Mouse (Mus musculus) heart, embryonic 10.5 days (tissue): ENCODE measurements around the gene Asb8. TPM values are rescaled to one million over a fixed set of nuclear protein-coding genes. Genes with fewer than 3 reads are reported as not detected.

ENCODE experiments used
- DNase-seq: peaks from one replicate; pipeline ENCODE4 v3.0.0-alpha.2; 2017; ENCODE audit warnings: low spot score
- H3K27ac ChIP-seq: fragments of 300-500 bp; sonication (generic); 2 replicates; pipeline ENCODE4 v1.5.1; 2016; ENCODE audit warnings: mild to moderate bottlenecking
- H3K27me3 ChIP-seq: fragments of 300-500 bp; sonication (generic); 2 replicates; pipeline ENCODE4 v1.6.1; 2016; ENCODE audit warnings: mild to moderate bottlenecking; ENCODE audit not compliant: poor library complexity, insufficient read depth, severe bottlenecking
- H3K36me3 ChIP-seq: fragments of 300-500 bp; sonication (generic); 2 replicates; pipeline ENCODE4 v1.6.1; 2016; ENCODE audit warnings: mild to moderate bottlenecking, moderate library complexity
- H3K4me1 ChIP-seq: fragments of 300-500 bp; sonication (generic); 2 replicates; pipeline ENCODE4 v1.6.1; 2016; ENCODE audit warnings: mild to moderate bottlenecking
- H3K4me3 ChIP-seq: fragments of 300-500 bp; sonication (generic); 2 replicates; pipeline ENCODE4 v1.5.1; 2016; ENCODE audit warnings: mild to moderate bottlenecking, moderate library complexity
- H3K9me3 ChIP-seq: fragments of 300-500 bp; sonication (generic); 2 replicates; pipeline ENCODE4 v1.6.1; 2016; ENCODE audit warnings: mild to moderate bottlenecking, moderate library complexity
- WGBS: fragments of 180-500 bp; shearing (Covaris S2); methylation state at CpG from one replicate; pipeline ENCODE4 v1.1.7; 2016; 5-methylcytosine and 5-hydroxymethylcytosine counted together
- polyA plus RNA-seq: library from polyadenylated mRNA; unstranded; fragments of >200 nt; fragmentation: Nextera tagmentation; extraction: Ambion mirVana; gene quantifications from 2 replicates; pipeline ENCODE4 v1.2.1, GENCODE M21; 2016

Gene Asb8
- polyA plus RNA-seq, 1 experiment from 2014 or later = 54.9 TPM

DNA sequence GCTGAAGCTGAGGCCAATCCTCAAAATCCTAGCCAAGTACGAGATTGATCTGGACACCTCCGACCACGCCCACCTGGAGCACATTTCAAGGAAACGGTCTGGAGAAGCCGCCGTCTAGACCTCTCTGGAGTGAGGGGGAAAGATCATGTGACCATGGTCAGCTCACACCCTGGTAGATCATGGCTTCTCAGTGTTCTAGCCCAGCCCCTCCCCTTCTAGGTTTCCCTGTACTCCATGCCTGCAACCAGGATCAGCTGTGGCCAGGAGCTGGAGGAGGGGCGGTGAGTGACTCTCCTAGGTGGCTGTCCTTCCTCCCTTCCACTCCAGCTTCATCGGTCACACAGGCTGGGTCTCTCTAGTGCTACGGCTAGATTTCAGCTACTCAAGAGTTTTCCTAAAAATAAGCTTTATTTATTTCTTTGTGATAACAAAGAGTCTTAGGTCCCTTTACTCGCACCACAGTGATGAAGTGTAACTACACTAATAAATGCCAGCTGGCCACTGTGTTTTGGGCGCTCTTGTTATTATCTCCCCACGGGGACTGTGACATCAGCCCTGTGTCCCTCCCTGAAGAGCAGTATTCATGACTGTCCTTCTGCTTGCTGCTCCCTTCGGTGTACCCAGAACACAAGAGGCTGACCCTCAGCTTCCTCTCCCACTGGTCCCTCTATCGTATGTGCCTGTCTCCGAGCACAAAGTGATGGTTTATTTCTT, 33.3 kb downstream of the Asb8 start:
- H3K4me3 ChIP-seq = no peak overlapping the region
- 0 out of 2 replicates have a peak, but pooled peaks cover 7% of the 10 kb centered on the region for H3K4me1 ChIP-seq
- DNase-seq = no peak
- H3K36me3 ChIP-seq = peaks cover 99% of the 10 kb centered on the region
- 85% methylated on average over 15 of the region's 15 CpGs for WGBS
- H3K27ac ChIP-seq = no peak overlapping the region
- no peaks in the 10 kb centered on the region for H3K27me3 ChIP-seq
- H3K9me3 ChIP-seq = no peaks in the 10 kb centered on the region

- H3K27ac ChIP-seq = no peak overlapping the region
- H3K27me3 ChIP-seq = no peaks in the 10 kb centered on the region
- DNase-seq = no peak
- WGBS = 91% methylated on average over 7 of the region's 7 CpGs
- H3K4me1 ChIP-seq = 0 out of 2 replicates have a peak, but pooled peaks cover 7% of the 10 kb centered on the region
- no peak overlapping the region for H3K4me3 ChIP-seq
- H3K9me3 ChIP-seq = no peaks in the 10 kb centered on the region
- H3K36me3 ChIP-seq = peaks cover 99% of the 10 kb centered on the region
Measured at GRCm38 (mm10) chr15:98131451-98131850, 34.0 kb downstream of the Asb8 start.

- Histone ChIP-seq H3K4me3 (no peak overlapping the region), H3K4me1 (0 out of 2 replicates have a peak, but pooled peaks cover 7% of the 10 kb centered on the region), H3K27me3 (no peaks in the 10 kb centered on the region), H3K9me3 (no peaks in the 10 kb centered on the region), H3K27ac (no peak overlapping the region), H3K36me3 (peaks cover 99% of the 10 kb centered on the region)
- WGBS = 91% methylated on average over 4 of the region's 4 CpGs
- DNase-seq = no peak
Measured at GRCm38 (mm10) chr15:98131001-98131400, 34.4 kb downstream of the Asb8 start.

DNA sequence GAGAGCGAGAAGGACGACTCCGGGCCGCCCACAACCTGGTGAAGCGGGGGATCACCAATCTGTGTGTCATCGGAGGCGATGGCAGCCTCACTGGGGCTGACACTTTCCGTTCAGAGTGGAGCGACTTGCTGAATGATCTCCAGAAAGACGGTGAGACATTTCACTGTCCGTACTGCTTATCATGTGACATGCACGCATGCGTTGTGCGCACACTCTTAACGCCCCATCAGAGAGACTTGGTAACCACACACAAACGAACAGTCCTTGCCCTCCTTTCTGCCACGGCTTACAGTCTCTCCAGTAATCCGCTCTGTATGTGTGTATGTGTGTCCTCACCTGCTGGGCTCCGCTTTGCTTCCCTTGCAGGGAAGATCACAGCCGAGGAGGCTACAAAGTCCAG, 44.6 kb downstream of the Asb8 start:
- DNase-seq = no peak
- Histone ChIP-seq H3K36me3 (peaks cover 85% of the 10 kb centered on the region), H3K27ac (no peak overlapping the region), H3K4me1 (peaks cover 3% of the 10 kb centered on the region; the same call in 1 of the 2 replicates), H3K9me3 (no peaks in the 10 kb centered on the region), H3K4me3 (no peak overlapping the region), H3K27me3 (no peaks in the 10 kb centered on the region)
- 91% methylated on average over 20 of the region's 20 CpGs for WGBS

GRCm38 (mm10) chr15:98119363-98119762, 46.1 kb downstream of the Asb8 start:
- Histone ChIP-seq H3K27me3 (no peaks in the 10 kb centered on the region), H3K4me3 (no peak overlapping the region), H3K36me3 (peaks cover 83% of the 10 kb centered on the region)

DNA sequence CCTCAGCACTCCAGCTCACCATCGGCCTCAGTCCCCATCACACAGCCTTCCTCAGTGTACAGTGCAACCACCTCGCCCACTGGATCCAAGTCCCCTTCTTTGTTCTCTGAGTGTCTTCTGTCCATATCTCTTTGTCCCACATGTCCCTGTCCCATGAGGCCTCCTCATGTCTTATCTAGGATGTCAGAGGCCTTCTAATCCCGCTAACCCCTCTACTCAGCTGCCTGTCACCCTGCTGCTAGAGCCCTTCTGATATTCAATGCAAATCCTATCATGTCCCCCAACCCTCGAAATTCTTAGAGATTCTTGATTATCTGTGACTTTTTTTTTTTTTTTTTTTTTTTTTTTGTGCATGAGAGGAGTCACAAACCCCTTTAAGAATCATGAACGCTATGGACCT, 49.1 kb downstream of the Asb8 start:
- 64% methylated on average over 5 of the region's 5 CpGs for WGBS

More at GRCm38 (mm10) chr15:98119363-98119762, 46.1 kb downstream of the Asb8 start:
- Histone ChIP-seq H3K9me3 (no peaks in the 10 kb centered on the region), H3K27ac (no peak overlapping the region), H3K4me1 (peaks cover 11% of the 10 kb centered on the region; the same call in 1 of the 2 replicates)
- DNase-seq = no peak
- WGBS = 86% methylated on average over 12 of the region's 12 CpGs

DNA sequence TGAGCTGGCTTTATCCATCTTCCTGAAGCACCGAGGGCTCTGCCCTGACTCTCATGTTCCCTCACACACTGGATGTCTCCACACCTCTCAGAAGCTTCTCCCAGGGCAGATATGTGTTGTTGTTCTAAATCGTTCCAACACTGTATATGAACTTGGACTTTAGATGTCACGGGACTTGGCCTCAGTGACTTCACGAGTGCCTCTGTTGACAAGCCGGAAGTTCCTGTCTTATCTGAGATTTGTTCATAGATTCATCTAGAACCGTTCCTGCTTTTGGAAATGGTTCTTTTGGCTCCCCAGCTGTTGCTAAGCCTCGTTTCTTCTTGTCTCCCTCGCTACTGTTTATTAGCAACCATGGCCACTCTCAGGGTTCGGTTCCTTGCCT, 49.7 kb downstream of the Asb8 start:
- WGBS = 73% methylated on average over 9 of the region's 9 CpGs
- peaks cover 20% of the 10 kb centered on the region for H3K4me1 ChIP-seq
- no peaks in the 10 kb centered on the region for H3K9me3 ChIP-seq
- no peak overlapping the region for H3K4me3 ChIP-seq
- DNase-seq = no peak
- H3K27me3 ChIP-seq = no peaks in the 10 kb centered on the region
- no peak overlapping the region; the same call in 1 of the 2 replicates for H3K27ac ChIP-seq
- peaks cover 68% of the 10 kb centered on the region for H3K36me3 ChIP-seq

More for the DNA sequence above, 49.1 kb downstream of the Asb8 start:
- H3K27me3 ChIP-seq = no peaks in the 10 kb centered on the region
- H3K9me3 ChIP-seq = no peaks in the 10 kb centered on the region
- no peak overlapping the region for H3K4me3 ChIP-seq
- H3K4me1 ChIP-seq = peaks cover 17% of the 10 kb centered on the region
- peaks cover 73% of the 10 kb centered on the region for H3K36me3 ChIP-seq
- DNase-seq = peak; percentile 87
- H3K27ac ChIP-seq = no peak overlapping the region

GRCm38 (mm10) chr15:98114852-98115778, 50.3 kb downstream of the Asb8 start:
- peaks cover 24% of the 10 kb centered on the region for H3K4me1 ChIP-seq
- no peak overlapping the region for H3K4me3 ChIP-seq
- no peaks in the 10 kb centered on the region for H3K27me3 ChIP-seq
- WGBS = 81% methylated on average over 10 of the region's 10 CpGs
- no peak for DNase-seq
- peak overlapping the region; percentile 22; the same call in 1 of the 2 replicates for H3K27ac ChIP-seq
- H3K9me3 ChIP-seq = no peaks in the 10 kb centered on the region
- H3K36me3 ChIP-seq = peaks cover 63% of the 10 kb centered on the region

GRCm38 (mm10) chr15:98114098-98114851, 51.1 kb downstream of the Asb8 start:
- no peaks in the 10 kb centered on the region for H3K27me3 ChIP-seq
- H3K27ac ChIP-seq = no peak overlapping the region
- WGBS = 83% methylated on average over 10 of the region's 10 CpGs
- peaks cover 31% of the 10 kb centered on the region for H3K4me1 ChIP-seq
- no peak overlapping the region for H3K4me3 ChIP-seq
- DNase-seq = no peak
- H3K36me3 ChIP-seq = peaks cover 55% of the 10 kb centered on the region
- H3K9me3 ChIP-seq = no peaks in the 10 kb centered on the region

GRCm38 (mm10) chr15:98111791-98112190, 53.6 kb downstream of the Asb8 start:
- Histone ChIP-seq H3K9me3 (no peaks in the 10 kb centered on the region), H3K4me1 (peaks cover 49% of the 10 kb centered on the region), H3K27ac (no peak overlapping the region), H3K27me3 (no peaks in the 10 kb centered on the region), H3K36me3 (peaks cover 37% of the 10 kb centered on the region), H3K4me3 (no peak overlapping the region)
- DNase-seq = no peak
- 68% methylated on average over 5 of the region's 5 CpGs for WGBS

GRCm38 (mm10) chr15:98108297-98109152, 56.9 kb downstream of the Asb8 start:
- Histone ChIP-seq H3K4me1 (peaks cover 38% of the 10 kb centered on the region), H3K27me3 (peaks cover 4% of the 10 kb centered on the region; the same call in 1 of the 2 replicates), H3K9me3 (no peaks in the 10 kb centered on the region), H3K4me3 (peak overlapping the region; percentile 83), H3K36me3 (peaks cover 15% of the 10 kb centered on the region), H3K27ac (peak overlapping the region; percentile 95)
- WGBS = 2% methylated on average over 37 of the region's 37 CpGs
- DNase-seq = peak; percentile 94
